Mouse (Mus musculus): Measurements from ENCODE around the gene 4930402H24Rik.
"Not testable (repeated sequence)": the region's sequence is repeated elsewhere in the genome, so short reads cannot be mapped to it uniquely, and the experiment has no call there.

4930402H24Rik gene

GRCm38 (mm10) chr2:130851363-130852246 is 54.6 kb downstream of the 4930402H24Rik start:
- DNase-seq = no peak

GRCm38 (mm10) chr2:130849688-130850087 is 56.5 kb downstream of the 4930402H24Rik start:
- no peak for DNase-seq

- no peak for DNase-seq
Observed at GRCm38 (mm10) chr2:130848313-130848712, 57.9 kb downstream of the 4930402H24Rik start.

- DNase-seq = no peak
Observed at GRCm38 (mm10) chr2:130843623-130844022, 62.6 kb downstream of the 4930402H24Rik start.

- DNase-seq = peak; percentile 74 to 87
Observed at GRCm38 (mm10) chr2:130840846-130841245, 65.4 kb downstream of the 4930402H24Rik start.

GRCm38 (mm10) chr2:130839874-130840661 is 66.1 kb downstream of the 4930402H24Rik start:
- peak; percentile 82 to 83 for DNase-seq

GRCm38 (mm10) chr2:130839528-130839873 is 66.7 kb downstream of the 4930402H24Rik start:
- DNase-seq = no peak

- DNase-seq = peak; percentile 27 to 37
Observed at GRCm38 (mm10) chr2:130839084-130839483, 67.1 kb downstream of the 4930402H24Rik start.

GRCm38 (mm10) chr2:130838131-130838530 is 68.1 kb downstream of the 4930402H24Rik start:
- peak in 1 of 2 experiments; percentile 21 for DNase-seq

- DNase-seq = no peak
Observed at GRCm38 (mm10) chr2:130833699-130834098, 72.5 kb downstream of the 4930402H24Rik start.

- no peak for DNase-seq
Observed at GRCm38 (mm10) chr2:130832582-130832981, 73.6 kb downstream of the 4930402H24Rik start.

- DNase-seq = no peak
Observed at GRCm38 (mm10) chr2:130832012-130832411, 74.2 kb downstream of the 4930402H24Rik start.

GRCm38 (mm10) chr2:130830236-130830635 is 76.0 kb downstream of the 4930402H24Rik start:
- DNase-seq = no peak

GRCm38 (mm10) chr2:130829496-130829895 is 76.7 kb downstream of the 4930402H24Rik start:
- no peak for DNase-seq

- no peak for DNase-seq
Observed at GRCm38 (mm10) chr2:130828668-130829067, 77.5 kb downstream of the 4930402H24Rik start.

- not testable (repeated sequence) for DNase-seq
Observed at GRCm38 (mm10) chr2:130828066-130828465, 78.1 kb downstream of the 4930402H24Rik start.

GRCm38 (mm10) chr2:130827410-130827809 is 78.8 kb downstream of the 4930402H24Rik start:
- peak in 1 of 2 experiments; percentile 26 for DNase-seq

GRCm38 (mm10) chr2:130818838-130819647 is 87.2 kb downstream of the 4930402H24Rik start:
- peak in 1 of 2 experiments; percentile 24 for DNase-seq

GRCm38 (mm10) chr2:130817865-130818264 is 88.3 kb downstream of the 4930402H24Rik start:
- DNase-seq = no peak

- no peak for DNase-seq
Observed at GRCm38 (mm10) chr2:130816205-130816604, 90.0 kb downstream of the 4930402H24Rik start.

- no peak for DNase-seq
Observed at GRCm38 (mm10) chr2:130814492-130814891, 91.7 kb downstream of the 4930402H24Rik start.

GRCm38 (mm10) chr2:130813729-130814128 is 92.5 kb downstream of the 4930402H24Rik start:
- DNase-seq = no peak

- no peak for DNase-seq
Observed at GRCm38 (mm10) chr2:130812487-130812886, 93.7 kb downstream of the 4930402H24Rik start.

Data from cerebellum, postnatal 36 days (tissue).